Mouse (Mus musculus): Measurements from ENCODE around the gene Pla2g2f. TPM values are rescaled to one million over a fixed set of nuclear protein-coding genes. Genes with fewer than 3 reads are reported as not detected.

The Pla2g2f gene
- polyA plus RNA-seq (2014; fragmentation: Nextera tagmentation; extraction: Ambion mirVana), result 5.3 and 6.5 TPM in 2 replicates

- Histone ChIP-seq H3K4me3 (ENCODE audit: low read depth, low read length) (no peak within 1 kb of the TSS), H3K36me3 (ENCODE audit: control insufficient read depth, insufficient read depth, low read length) (no peaks in the 10 kb centered on the region), H3K4me2 (ENCODE audit: low read depth, low read length) (no peak within 1 kb of the TSS), H3K9me3 (ENCODE audit: control insufficient read depth, low read length) (no peaks in the 10 kb centered on the region), H3K4me1 (ENCODE audit: control insufficient read depth, insufficient read depth, low read length) (no peaks in the 10 kb centered on the region), H3K9ac (ENCODE audit: low read depth, low read length) (no peak within 1 kb of the TSS), H3K27ac (replicated peaks; ENCODE audit: low read depth, low read length) (no peak within 1 kb of the TSS), H3K27me3 (replicated peaks; ENCODE audit: control insufficient read depth, insufficient read depth, low read length) (no peaks in the 10 kb centered on the region)
- DNase-seq (ENCODE audit: low spot score) (no peak), ATAC-seq (ENCODE audit: low read depth) (no peak)
- WGBS, result 73% methylated on average over 8 of the region's 8 CpGs
Observed at GRCm38 (mm10) chr4:138757416-138757815, at the start of gene Pla2g2f. TSS of gene Pla2g2f (minus strand) at chr4:138757626.

GRCm38 (mm10) chr4:138806920-138807541 lies 49.6 kb upstream of the Pla2g2f start:
- no peak for DNase-seq (ENCODE audit: low spot score)
- Histone ChIP-seq H3K36me3 (ENCODE audit: control insufficient read depth, insufficient read depth, low read length) (no peaks in the 10 kb centered on the region), H3K27ac (replicated peaks; ENCODE audit: low read depth, low read length) (no peak overlapping the region), H3K4me1 (ENCODE audit: control insufficient read depth, insufficient read depth, low read length) (no peaks in the 10 kb centered on the region), H3K27me3 (replicated peaks; ENCODE audit: control insufficient read depth, insufficient read depth, low read length) (no peaks in the 10 kb centered on the region), H3K9ac (ENCODE audit: low read depth, low read length) (no peak overlapping the region), H3K4me2 (ENCODE audit: low read depth, low read length) (no peak overlapping the region), H3K9me3 (ENCODE audit: control insufficient read depth, low read length) (no peaks in the 10 kb centered on the region), H3K4me3 (ENCODE audit: low read depth, low read length) (no peak overlapping the region)
- WGBS, result 54% methylated on average over 7 of the region's 7 CpGs
- ATAC-seq (ENCODE audit: low read depth), result no peak

GRCm38 (mm10) chr4:138806160-138806559 lies 48.7 kb upstream of the Pla2g2f start:
- no peaks in the 10 kb centered on the region for H3K9me3 ChIP-seq (ENCODE audit: control insufficient read depth, low read length)
- no peaks in the 10 kb centered on the region for H3K4me1 ChIP-seq (ENCODE audit: control insufficient read depth, insufficient read depth, low read length)
- ATAC-seq (ENCODE audit: low read depth), result no peak
- no peak overlapping the region for H3K9ac ChIP-seq (ENCODE audit: low read depth, low read length)
- H3K27me3 ChIP-seq (replicated peaks; ENCODE audit: control insufficient read depth, insufficient read depth, low read length), result no peaks in the 10 kb centered on the region
- H3K27ac ChIP-seq (replicated peaks; ENCODE audit: low read depth, low read length), result no peak overlapping the region
- H3K36me3 ChIP-seq (ENCODE audit: control insufficient read depth, insufficient read depth, low read length), result no peaks in the 10 kb centered on the region
- no peak overlapping the region for H3K4me2 ChIP-seq (ENCODE audit: low read depth, low read length)
- WGBS, result 84% methylated on average over 8 of the region's 8 CpGs
- H3K4me3 ChIP-seq (ENCODE audit: low read depth, low read length), result no peak overlapping the region
- DNase-seq (ENCODE audit: low spot score), result no peak

DNA sequence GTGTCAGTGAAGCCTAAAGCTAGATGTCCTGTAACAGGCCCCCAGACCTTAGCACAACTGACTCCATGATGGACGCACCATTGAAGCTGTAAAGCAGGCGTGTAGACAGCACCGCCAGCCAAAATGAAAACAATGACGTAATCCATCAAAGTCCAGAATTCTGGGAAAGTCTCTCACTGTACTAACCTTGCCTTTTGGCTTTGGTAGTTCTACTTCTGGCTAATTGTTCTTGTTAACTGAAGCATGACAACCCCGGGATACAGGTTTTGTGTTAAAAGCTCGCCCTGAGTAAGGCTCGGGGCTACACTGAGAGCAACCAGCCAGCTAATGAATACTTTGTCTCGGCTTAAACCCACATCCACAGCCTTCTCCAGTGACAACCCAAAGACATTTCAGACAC lies 47.8 kb upstream of the Pla2g2f start:
- no peak overlapping the region for H3K9ac ChIP-seq (ENCODE audit: low read depth, low read length)
- no peak for ATAC-seq (ENCODE audit: low read depth)
- H3K9me3 ChIP-seq (ENCODE audit: control insufficient read depth, low read length), result no peaks in the 10 kb centered on the region
- WGBS, result 60% methylated on average over 8 of the region's 8 CpGs
- no peaks in the 10 kb centered on the region for H3K36me3 ChIP-seq (ENCODE audit: control insufficient read depth, insufficient read depth, low read length)
- no peak for DNase-seq (ENCODE audit: low spot score)
- no peak overlapping the region for H3K27ac ChIP-seq (replicated peaks; ENCODE audit: low read depth, low read length)
- no peaks in the 10 kb centered on the region for H3K4me1 ChIP-seq (ENCODE audit: control insufficient read depth, insufficient read depth, low read length)
- H3K27me3 ChIP-seq (replicated peaks; ENCODE audit: control insufficient read depth, insufficient read depth, low read length), result no peaks in the 10 kb centered on the region
- no peak overlapping the region for H3K4me3 ChIP-seq (ENCODE audit: low read depth, low read length)
- H3K4me2 ChIP-seq (ENCODE audit: low read depth, low read length), result no peak overlapping the region

GRCm38 (mm10) chr4:138802917-138803316 lies 45.5 kb upstream of the Pla2g2f start:
- Histone ChIP-seq H3K4me3 (ENCODE audit: low read depth, low read length) (no peak overlapping the region), H3K4me1 (ENCODE audit: control insufficient read depth, insufficient read depth, low read length) (0 out of 2 replicates have a peak, but pooled peaks cover 3% of the 10 kb centered on the region), H3K4me2 (ENCODE audit: low read depth, low read length) (no peak overlapping the region), H3K9me3 (ENCODE audit: control insufficient read depth, low read length) (no peaks in the 10 kb centered on the region), H3K36me3 (ENCODE audit: control insufficient read depth, insufficient read depth, low read length) (no peaks in the 10 kb centered on the region), H3K9ac (ENCODE audit: low read depth, low read length) (no peak overlapping the region), H3K27me3 (replicated peaks; ENCODE audit: control insufficient read depth, insufficient read depth, low read length) (no peaks in the 10 kb centered on the region), H3K27ac (replicated peaks; ENCODE audit: low read depth, low read length) (no peak overlapping the region)
- ATAC-seq (ENCODE audit: low read depth), result no peak
- 79% methylated on average over 11 of the region's 11 CpGs for WGBS
- DNase-seq (ENCODE audit: low spot score), result no peak

DNA sequence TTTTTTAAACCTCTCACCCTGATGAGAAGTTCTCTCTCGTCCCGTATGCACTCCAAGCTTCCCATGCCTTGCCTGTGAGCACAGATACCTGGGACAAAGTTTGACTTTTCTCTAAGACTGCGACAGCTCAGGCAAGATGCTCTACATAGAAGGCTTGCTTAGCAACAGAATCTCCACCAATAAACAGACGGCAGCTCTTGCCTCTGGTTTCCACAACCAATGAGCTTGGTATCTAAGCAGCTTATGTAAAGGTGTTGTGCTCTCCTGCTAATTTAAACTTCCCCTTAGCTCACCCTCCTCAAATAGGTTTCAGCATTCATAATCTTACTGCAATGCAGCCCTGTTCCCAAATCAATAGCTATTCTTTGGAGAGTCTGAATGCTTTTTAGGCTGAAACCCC lies 44.2 kb upstream of the Pla2g2f start:
- Histone ChIP-seq H3K4me2 (ENCODE audit: low read depth, low read length) (no peak overlapping the region), H3K9ac (ENCODE audit: low read depth, low read length) (no peak overlapping the region), H3K4me1 (ENCODE audit: control insufficient read depth, insufficient read depth, low read length) (0 out of 2 replicates have a peak, but pooled peaks cover 3% of the 10 kb centered on the region), H3K27me3 (replicated peaks; ENCODE audit: control insufficient read depth, insufficient read depth, low read length) (no peaks in the 10 kb centered on the region), H3K27ac (replicated peaks; ENCODE audit: low read depth, low read length) (no peak overlapping the region), H3K4me3 (ENCODE audit: low read depth, low read length) (no peak overlapping the region), H3K36me3 (ENCODE audit: control insufficient read depth, insufficient read depth, low read length) (no peaks in the 10 kb centered on the region), H3K9me3 (ENCODE audit: control insufficient read depth, low read length) (no peaks in the 10 kb centered on the region)
- 77% methylated on average over 4 of the region's 4 CpGs for WGBS
- ATAC-seq (ENCODE audit: low read depth) (no peak), DNase-seq (ENCODE audit: low spot score) (no peak)

GRCm38 (mm10) chr4:138800134-138800744 lies 42.8 kb upstream of the Pla2g2f start:
- H3K4me2 ChIP-seq (ENCODE audit: low read depth, low read length), result no peak overlapping the region
- no peak overlapping the region for H3K4me3 ChIP-seq (ENCODE audit: low read depth, low read length)
- no peaks in the 10 kb centered on the region for H3K36me3 ChIP-seq (ENCODE audit: control insufficient read depth, insufficient read depth, low read length)
- no peak overlapping the region for H3K9ac ChIP-seq (ENCODE audit: low read depth, low read length)
- WGBS, result 51% methylated on average over 12 of the region's 12 CpGs
- H3K4me1 ChIP-seq (ENCODE audit: control insufficient read depth, insufficient read depth, low read length), result 0 out of 2 replicates have a peak, but pooled peaks cover 3% of the 10 kb centered on the region
- H3K27ac ChIP-seq (replicated peaks; ENCODE audit: low read depth, low read length), result no peak overlapping the region
- H3K9me3 ChIP-seq (ENCODE audit: control insufficient read depth, low read length), result no peaks in the 10 kb centered on the region
- ATAC-seq (ENCODE audit: low read depth) (no peak), DNase-seq (ENCODE audit: low spot score) (peak; percentile 56)
- no peaks in the 10 kb centered on the region for H3K27me3 ChIP-seq (replicated peaks; ENCODE audit: control insufficient read depth, insufficient read depth, low read length)

GRCm38 (mm10) chr4:138797217-138797570 lies 39.8 kb upstream of the Pla2g2f start:
- H3K27me3 ChIP-seq (replicated peaks; ENCODE audit: control insufficient read depth, insufficient read depth, low read length), result no peaks in the 10 kb centered on the region
- DNase-seq (ENCODE audit: low spot score), result peak; percentile 41
- H3K4me2 ChIP-seq (ENCODE audit: low read depth, low read length), result no peak overlapping the region
- no peak overlapping the region for H3K27ac ChIP-seq (replicated peaks; ENCODE audit: low read depth, low read length)
- H3K9ac ChIP-seq (ENCODE audit: low read depth, low read length), result no peak overlapping the region
- H3K4me1 ChIP-seq (ENCODE audit: control insufficient read depth, insufficient read depth, low read length), result 0 out of 2 replicates have a peak, but pooled peaks cover 3% of the 10 kb centered on the region
- H3K4me3 ChIP-seq (ENCODE audit: low read depth, low read length), result no peak overlapping the region
- no peak for ATAC-seq (ENCODE audit: low read depth)
- no peaks in the 10 kb centered on the region for H3K9me3 ChIP-seq (ENCODE audit: control insufficient read depth, low read length)
- H3K36me3 ChIP-seq (ENCODE audit: control insufficient read depth, insufficient read depth, low read length), result no peaks in the 10 kb centered on the region
- WGBS, result 57% methylated on average over 4 of the region's 4 CpGs

Measured in embryonic facial prominence, embryonic 14.5 days (tissue).